Mouse (Mus musculus): ENCODE results near the gene Traf5. TPM values are rescaled to one million over a fixed set of nuclear protein-coding genes. Genes with fewer than 3 reads are reported as not detected.

Gene Traf5
- total RNA-seq, 4 experiments from 2014 or later: 1.8 to 6.8 (median 5.4) TPM

- peak; percentile 79 to 89 for DNase-seq (ENCODE audit: low spot score in 2 of 2)
Measured at GRCm38 (mm10) chr1:192092879-192093660, 711 bp upstream of the Traf5 start.

- DNase-seq (ENCODE audit: low spot score in 2 of 2): no peak
Measured at GRCm38 (mm10) chr1:192090689-192091567, 1.4 kb downstream of the Traf5 start.

GRCm38 (mm10) chr1:192090281-192090680, 2.1 kb downstream of the Traf5 start:
- DNase-seq (ENCODE audit: low spot score in 2 of 2): no peak

GRCm38 (mm10) chr1:192089208-192090166, 2.9 kb downstream of the Traf5 start:
- no peak for DNase-seq (ENCODE audit: low spot score in 2 of 2)

GRCm38 (mm10) chr1:192088011-192088410, 4.3 kb downstream of the Traf5 start:
- DNase-seq (ENCODE audit: low spot score in 2 of 2): no peak

GRCm38 (mm10) chr1:192087098-192087497, 5.3 kb downstream of the Traf5 start:
- DNase-seq (ENCODE audit: low spot score in 2 of 2): no peak

- no peak for DNase-seq (ENCODE audit: low spot score in 2 of 2)
Measured at GRCm38 (mm10) chr1:192086279-192087037, 5.9 kb downstream of the Traf5 start.

- DNase-seq (ENCODE audit: low spot score in 2 of 2): no peak
Measured at GRCm38 (mm10) chr1:192085218-192085617, 7.1 kb downstream of the Traf5 start.

- DNase-seq (ENCODE audit: low spot score in 2 of 2): no peak
Measured at GRCm38 (mm10) chr1:192082646-192083045, 9.7 kb downstream of the Traf5 start.

- DNase-seq (ENCODE audit: low spot score in 2 of 2): no peak
Measured at GRCm38 (mm10) chr1:192081129-192081528, 11.2 kb downstream of the Traf5 start.

GRCm38 (mm10) chr1:192079121-192079520, 13.2 kb downstream of the Traf5 start:
- no peak for DNase-seq (ENCODE audit: low spot score in 2 of 2)

- DNase-seq (ENCODE audit: low spot score in 2 of 2): no peak
Measured at GRCm38 (mm10) chr1:192078406-192078805, 14.0 kb downstream of the Traf5 start.

- DNase-seq (ENCODE audit: low spot score in 2 of 2): no peak
Measured at GRCm38 (mm10) chr1:192076796-192077535, 15.4 kb downstream of the Traf5 start.

- DNase-seq (ENCODE audit: low spot score in 2 of 2): no peak
Measured at GRCm38 (mm10) chr1:192076101-192076500, 16.3 kb downstream of the Traf5 start.

- DNase-seq (ENCODE audit: low spot score in 2 of 2): no peak
Measured at GRCm38 (mm10) chr1:192074824-192075223, 17.5 kb downstream of the Traf5 start.

- DNase-seq (ENCODE audit: low spot score in 2 of 2): no peak
Measured at GRCm38 (mm10) chr1:192072426-192072825, 19.9 kb downstream of the Traf5 start.

GRCm38 (mm10) chr1:192070618-192071051, 21.7 kb downstream of the Traf5 start:
- no peak for DNase-seq (ENCODE audit: low spot score in 2 of 2)

- DNase-seq (ENCODE audit: low spot score in 2 of 2): no peak
Measured at GRCm38 (mm10) chr1:192069971-192070591, 22.3 kb downstream of the Traf5 start.

- DNase-seq (ENCODE audit: low spot score in 2 of 2): no peak
Measured at GRCm38 (mm10) chr1:192068188-192068587, 24.2 kb downstream of the Traf5 start.

Measured in layer of hippocampus, adult 8-10 months (tissue).